8 mouse cellular contexts compared by ENCODE assay signal in the genomic region with DNA sequence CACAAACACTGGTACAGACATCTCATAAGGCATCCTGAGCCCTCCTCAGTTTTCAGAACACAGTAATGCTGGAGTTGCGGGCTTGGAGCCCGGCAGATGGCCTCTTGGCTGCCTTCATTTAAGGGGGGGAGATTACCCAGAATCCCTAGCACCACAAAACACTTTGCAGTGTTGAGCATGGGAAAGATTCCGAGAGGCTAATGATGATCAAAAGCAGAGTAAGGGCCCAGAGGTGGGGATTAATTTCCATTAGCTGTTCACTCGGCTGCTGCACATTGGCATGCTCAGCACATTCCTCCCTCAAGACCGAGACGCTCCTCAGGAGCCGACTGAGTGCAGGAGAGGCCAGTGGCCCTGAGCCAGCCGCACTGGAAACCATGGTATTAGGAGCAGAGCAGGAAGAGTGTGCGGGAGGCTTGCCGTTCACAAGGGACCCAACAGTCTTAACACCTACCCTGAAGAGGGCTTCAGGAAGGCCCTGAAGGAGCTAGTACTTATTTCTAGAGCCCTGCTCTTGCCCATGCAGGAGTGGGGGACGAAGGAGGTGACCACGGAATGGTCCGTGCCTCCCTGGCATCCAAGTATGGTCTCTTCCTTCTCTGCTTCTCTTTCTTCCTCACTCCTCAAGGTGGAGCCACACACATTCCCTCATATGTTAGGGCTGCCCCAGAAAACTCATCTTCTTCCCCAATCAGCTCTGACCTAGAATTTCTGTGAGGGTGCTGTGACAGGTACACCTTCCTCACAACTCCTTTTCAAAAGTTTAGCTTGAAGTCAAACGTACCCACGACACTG.
DNase-seq lines count a peak whose midpoint lies in the region; ATAC-seq and TF ChIP-seq lines count a peak whose summit lies in the region.

No protein-coding gene starts in this region.

- H3K27ac ChIP-seq in embryonic facial prominence, embryonic 15.5 days (replicated peaks) = peak overlapping the region; percentile 7; the same call in 1 of the 2 replicates
- peak overlapping the region; percentile 66 for H3K27ac ChIP-seq in hindbrain, embryonic 16.5 days (ENCODE audit: low read depth, low read length)
- H3K27ac ChIP-seq in left cerebral cortex, adult 2 months = no peak overlapping the region

- TF ChIP-seq CTCF in left cerebral cortex, adult 2 months (IDR thresholded peaks at IDR 0.05) = no peak

- H3K4me3 ChIP-seq in embryonic facial prominence, embryonic 15.5 days (replicated peaks) = no peak overlapping the region
- H3K4me3 ChIP-seq in hindbrain, embryonic 16.5 days (ENCODE audit: low read length) = no peak overlapping the region
- no peak overlapping the region for H3K4me3 ChIP-seq in left cerebral cortex, adult 2 months

- no peak overlapping the region for H3K9ac ChIP-seq in embryonic facial prominence, embryonic 15.5 days
- H3K9ac ChIP-seq in hindbrain, embryonic 16.5 days (ENCODE audit: low read depth, low read length) = 0 out of 2 replicates have a peak overlapping the region, but pooled peaks have one; percentile 10

- H3K27me3 ChIP-seq in embryonic facial prominence, embryonic 15.5 days = no peaks in the 10 kb centered on the region
- no peaks in the 10 kb centered on the region for H3K27me3 ChIP-seq in hindbrain, embryonic 16.5 days (replicated peaks; ENCODE audit: control insufficient read depth, insufficient read depth, low read length)

- no peak; the same call in 1 of the 2 replicates for ATAC-seq in embryonic facial prominence, embryonic 15.5 days (ENCODE audit: insufficient number of reproducible peaks, low FRiP score, low TSS enrichment, low read depth)
- ATAC-seq in hindbrain, embryonic 16.5 days = peak; percentile 86

- peaks cover 21% of the 10 kb centered on the region for H3K4me1 ChIP-seq in embryonic facial prominence, embryonic 15.5 days
- peaks cover 13% of the 10 kb centered on the region for H3K4me1 ChIP-seq in hindbrain, embryonic 16.5 days (ENCODE audit: control insufficient read depth, insufficient read depth, low read depth, low read length)

- intact Hi-C loops in left cerebral cortex, postnatal 36 days (cut with DNase I) = no loop called here
- intact Hi-C loops in left cerebral cortex, adult 2 months (cut with DNase I) = no loop called here

- no peaks in the 10 kb centered on the region for H3K36me3 ChIP-seq in embryonic facial prominence, embryonic 15.5 days
- H3K36me3 ChIP-seq in hindbrain, embryonic 16.5 days (ENCODE audit: control insufficient read depth, insufficient read depth, low read length) = no peaks in the 10 kb centered on the region

- WGBS in embryonic facial prominence, embryonic 15.5 days = 47% methylated on average over 15 of the region's 15 CpGs
- WGBS in hindbrain, embryonic 16.5 days = 31% methylated on average over 15 of the region's 15 CpGs

- peak overlapping the region; percentile 31; the same call in 1 of the 2 replicates for H3K4me2 ChIP-seq in embryonic facial prominence, embryonic 15.5 days (replicated peaks)
- peak overlapping the region; percentile 34 for H3K4me2 ChIP-seq in hindbrain, embryonic 16.5 days (ENCODE audit: low read length)

- DNase-seq in right cerebral cortex, adult 18-20 months = peak; percentile 19
- no peak for DNase-seq in right cerebral cortex, postnatal 14 days
- DNase-seq in lung, postnatal 10 days = peak; percentile 49
- DNase-seq in left cerebral cortex, postnatal 36 days (ENCODE audit: low spot score in 2 of 2) = no peak
- no peak for DNase-seq in left cerebral cortex, adult 2 months (ENCODE audit: extremely low spot score in 1 of 2, low spot score in 2 of 2)
- DNase-seq in urinary bladder, postnatal 25 days (ENCODE audit: low spot score) = no peak

- no peaks in the 10 kb centered on the region for H3K9me3 ChIP-seq in embryonic facial prominence, embryonic 15.5 days (replicated peaks)
- no peaks in the 10 kb centered on the region for H3K9me3 ChIP-seq in hindbrain, embryonic 16.5 days (ENCODE audit: control insufficient read depth, low read length)

Comparison
In these comparisons a context has a peak if more than half of its experiments do, and no peak if none do; other contexts are left out.
1. DNase-seq: peak in right cerebral cortex, adult 18-20 months (single experiment) and lung, postnatal 10 days (single experiment); none in right cerebral cortex, postnatal 14 days (single experiment), left cerebral cortex, postnatal 36 days (0 of 2), left cerebral cortex, adult 2 months (0 of 2) and urinary bladder, postnatal 25 days (single experiment).